Mouse (Mus musculus) brain, adult 2 months (tissue): ENCODE data around the gene AL732309.1.
A peak's percentile ranks its signal among the peaks of the same experiment; 100 is the strongest.

ENCODE experiments used
- DNase-seq: peaks from one replicate; pipeline ENCODE4 v3.0.0; 2011; ENCODE audit warnings: low read depth, low spot score

AL732309.1 gene

GRCm38 (mm10) chr2:25217666-25218065 is 29.0 kb downstream of the AL732309.1 start:
- no peak for DNase-seq

DNA sequence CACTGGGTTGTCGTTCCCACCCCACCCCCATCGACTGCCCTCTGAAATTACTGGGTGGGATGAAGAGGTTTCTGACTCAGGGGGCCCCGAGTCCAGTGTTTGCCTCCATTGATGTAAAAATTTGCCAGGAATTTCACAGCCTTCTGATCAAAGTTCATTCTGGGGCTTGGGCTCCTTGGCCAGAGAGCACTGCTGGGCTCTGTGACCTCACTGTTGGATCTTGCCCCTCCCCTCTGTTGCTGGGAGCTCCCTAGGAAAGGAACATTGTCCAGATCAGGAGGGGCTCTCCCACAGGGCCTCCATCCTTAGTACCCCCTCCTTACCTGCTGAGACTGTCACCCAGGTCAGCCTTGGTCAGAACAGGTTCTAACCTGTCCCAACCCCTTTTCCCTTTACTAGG is 32.2 kb downstream of the AL732309.1 start, which contains the start of gene Stpg3:
TSS of gene Stpg3 (minus strand) at position 194 of the 400 bp plus-strand sequence.
- no peak for DNase-seq

GRCm38 (mm10) chr2:25213266-25213865 is 33.3 kb downstream of the AL732309.1 start:
- DNase-seq, result no peak

- DNase-seq, result peak; percentile 94
Observed at GRCm38 (mm10) chr2:25211121-25211670, 35.5 kb downstream of the AL732309.1 start, which contains the start of gene Nelfb. Gene Nelfb, minus strand, starts transcription at chr2:25211489.

- no peak for DNase-seq
Observed at GRCm38 (mm10) chr2:25210686-25211085, 36.0 kb downstream of the AL732309.1 start.

- DNase-seq, result no peak
Observed at GRCm38 (mm10) chr2:25207593-25207992, 39.1 kb downstream of the AL732309.1 start.

- no peak for DNase-seq
Observed at GRCm38 (mm10) chr2:25203631-25204214, 42.9 kb downstream of the AL732309.1 start.

GRCm38 (mm10) chr2:25200631-25201030 is 46.0 kb downstream of the AL732309.1 start:
- DNase-seq, result no peak

- DNase-seq, result no peak
Observed at GRCm38 (mm10) chr2:25197946-25198345, 48.7 kb downstream of the AL732309.1 start.

DNA sequence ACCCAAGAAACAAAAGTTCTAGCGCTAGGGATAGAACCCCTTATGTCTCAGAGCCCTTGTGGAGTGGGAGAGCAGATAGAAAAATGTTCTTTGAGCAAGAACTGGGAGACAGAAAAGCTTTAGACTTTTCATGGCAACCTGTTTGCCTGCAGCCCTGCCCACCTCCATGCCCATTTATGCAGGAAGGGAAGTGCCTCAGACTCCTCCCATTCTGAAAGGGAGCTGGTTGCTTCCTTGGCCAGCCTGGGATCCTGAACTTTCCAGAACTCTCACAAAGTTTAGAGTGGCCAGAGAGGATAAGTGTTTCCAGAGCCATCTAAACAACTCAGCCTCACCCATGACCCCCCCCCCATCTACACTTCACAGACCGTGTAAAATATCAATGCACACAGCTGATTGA is 49.5 kb downstream of the AL732309.1 start:
- DNase-seq, result no peak

- no peak for DNase-seq
Observed at GRCm38 (mm10) chr2:25196172-25196954, 50.3 kb downstream of the AL732309.1 start, which contains the start of gene Tor4a. Gene Tor4a, minus strand, starts transcription at chr2:25196886.

DNA sequence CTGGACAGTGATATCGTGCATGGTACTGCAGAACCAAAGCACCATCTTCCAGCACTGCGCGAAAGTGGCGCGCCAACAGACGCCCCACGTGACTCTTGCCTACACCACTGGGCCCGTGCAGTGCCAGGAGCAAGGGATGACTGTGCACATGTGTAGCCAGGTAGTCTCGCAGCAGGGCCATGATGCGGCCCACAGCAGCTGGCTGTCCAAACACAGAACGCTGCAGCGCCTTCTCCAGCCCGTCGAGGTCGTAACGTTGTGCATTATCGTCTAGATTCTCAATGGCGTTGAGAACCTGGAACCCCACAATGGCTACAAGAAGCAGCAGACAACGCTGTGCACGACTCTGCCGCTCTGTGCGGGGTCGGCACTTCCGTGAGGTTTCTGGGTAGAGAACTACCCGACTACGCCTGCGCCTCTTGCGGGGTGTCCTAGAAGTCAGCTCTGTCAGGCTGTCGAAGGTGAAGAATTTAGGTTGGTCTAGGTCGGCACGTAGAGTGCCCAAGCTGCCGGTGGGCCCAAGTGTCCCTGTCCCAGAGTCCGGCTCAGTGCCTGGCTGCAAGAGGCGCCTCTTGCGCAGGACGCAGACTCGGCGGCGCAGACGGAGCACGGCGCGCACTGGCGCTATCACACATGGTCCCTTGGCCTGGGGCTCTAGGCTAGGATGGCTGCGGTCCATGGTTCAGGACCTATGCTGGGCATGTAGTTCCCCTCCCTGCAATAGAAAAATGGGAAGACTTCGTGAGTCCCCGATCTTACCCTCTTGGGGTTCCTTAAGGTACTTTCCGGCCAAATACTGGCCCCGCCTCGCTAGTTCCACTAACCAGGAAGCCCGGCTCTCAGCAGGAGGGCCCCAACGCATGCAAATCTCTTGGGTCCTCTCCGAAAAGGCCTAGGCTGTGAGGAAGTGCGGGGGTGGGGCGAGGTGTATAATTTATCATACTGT is 51.2 kb downstream of the AL732309.1 start:
- DNase-seq, result no peak
